In the genomic region with DNA sequence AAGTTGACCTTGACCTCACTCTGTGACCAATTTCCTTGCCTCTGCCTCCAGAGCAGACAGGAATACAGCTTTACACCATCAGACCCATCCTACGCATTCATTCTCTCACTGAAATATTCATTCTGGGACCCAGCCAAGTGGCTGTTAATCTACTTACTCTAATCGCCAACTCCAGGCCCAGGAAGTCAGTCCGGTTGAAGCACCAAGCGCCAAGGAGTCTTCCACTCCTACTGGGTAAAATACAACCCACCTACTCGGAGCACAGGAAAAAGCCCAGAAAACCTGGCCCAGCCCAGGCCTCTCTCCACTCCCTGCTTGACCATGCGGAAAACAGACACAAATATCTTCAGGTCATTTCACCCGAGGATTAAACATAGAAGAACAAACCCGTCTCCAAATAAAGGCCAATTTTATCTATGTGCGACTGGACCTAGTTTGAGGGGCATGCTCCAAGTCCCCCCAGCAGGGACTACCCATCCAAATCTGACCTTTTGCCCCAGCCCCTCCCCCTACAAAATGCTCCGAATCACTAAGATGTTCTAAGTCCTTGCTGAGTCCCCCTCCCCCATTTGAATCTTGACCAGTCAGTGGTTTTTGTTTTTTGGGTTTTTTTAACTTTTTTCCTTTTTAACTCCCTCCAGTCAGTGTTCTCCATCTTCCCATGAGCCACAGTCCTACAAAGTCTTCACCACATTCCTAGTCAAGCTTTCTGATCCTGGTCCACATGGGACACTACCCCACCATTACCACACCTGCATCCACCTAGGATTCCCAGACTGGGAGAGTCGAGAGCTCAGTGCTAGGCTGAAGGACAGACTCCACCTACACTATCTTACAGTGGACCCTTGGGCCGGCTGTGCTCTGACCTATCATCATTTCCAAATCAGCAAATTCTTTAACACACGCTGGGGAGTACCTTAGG, we compare ENCODE assay signal across 11 mouse cellular contexts. TPM values are rescaled to one million over a fixed set of nuclear protein-coding genes. Genes with fewer than 3 reads are reported as not detected.
DNase-seq lines count a peak whose midpoint lies in the region; ATAC-seq and TF ChIP-seq lines count a peak whose summit lies in the region.
"Had no signal": no experiment of that assay in that cellular context is flagged by ENCODE, and none has a peak within 500 bp of the region (broad histone marks: within the 10 kb centered on the region; RNA-seq: fewer than 3 reads in every experiment).

No protein-coding gene starts in this region.

- peak overlapping the region; percentile 56; the same call in 1 of the 2 replicates for H3K27ac ChIP-seq in testis, adult 2 months (ENCODE audit: control insufficient read depth, insufficient read depth, low read depth, low read length)
- H3K27ac ChIP-seq in heart, postnatal 0 days (ENCODE audit: low read depth), result 0 out of 2 replicates have a peak overlapping the region, but pooled peaks have one; percentile 6

- TF ChIP-seq EP300 in heart, postnatal 0 days (IDR thresholded peaks at IDR 0.05; ENCODE audit: low read depth), result no peak

- 49% methylated on average over 13 of the region's 13 CpGs for WGBS in heart, postnatal 0 days

- H3K9me3 ChIP-seq in heart, postnatal 0 days (replicated peaks; ENCODE audit: control insufficient read depth, low read length), result no peaks in the 10 kb centered on the region

- peaks cover 2% of the 10 kb centered on the region; the same call in 1 of the 2 replicates for H3K4me1 ChIP-seq in testis, adult 2 months (ENCODE audit: control insufficient read depth, insufficient read depth, low read length)
- 0 out of 2 replicates have a peak, but pooled peaks cover 14% of the 10 kb centered on the region for H3K4me1 ChIP-seq in heart, postnatal 0 days (ENCODE audit: control insufficient read depth, insufficient read depth)

- no peaks in the 10 kb centered on the region for H3K36me3 ChIP-seq in testis, adult 2 months (ENCODE audit: control insufficient read depth, insufficient read depth, low read length)
- H3K36me3 ChIP-seq in heart, postnatal 0 days (replicated peaks; ENCODE audit: control insufficient read depth, insufficient read depth, low read length), result no peaks in the 10 kb centered on the region

- H3K9ac ChIP-seq in heart, postnatal 0 days (replicated peaks; ENCODE audit: low read depth, low read length), result no peak overlapping the region

- no peak for TF ChIP-seq POLR2A in testis, adult 2 months (IDR thresholded peaks at IDR 0.05; ENCODE audit: control insufficient read depth, low read depth, low read length)

- H3K4me3 ChIP-seq in testis, adult 2 months (ENCODE audit: control insufficient read depth, low read depth, low read length), result no peak overlapping the region
- no peak overlapping the region for H3K4me3 ChIP-seq in heart, postnatal 0 days (ENCODE audit: low read depth, low read length)

- no peak for ATAC-seq in heart, postnatal 0 days (ENCODE audit: insufficient read depth, low read depth)
- ATAC-seq in monocyte, adult 5-6 weeks (replicated peaks; ENCODE audit: insufficient number of reproducible peaks, low FRiP score, low TSS enrichment, poor library complexity, severe bottlenecking), result no peak
- ATAC-seq: Patski had no signal

- TF ChIP-seq CTCF in testis, adult 2 months (IDR thresholded peaks at IDR 0.05; ENCODE audit: control insufficient read depth, insufficient read depth, insufficient replicate concordance, low read depth, low read length), result no peak
- no peak for TF ChIP-seq CTCF in heart, postnatal 0 days (IDR thresholded peaks at IDR 0.05; ENCODE audit: low read depth)

- H3K27me3 ChIP-seq in testis, adult 2 months (ENCODE audit: control insufficient read depth, insufficient read depth, low read length), result no peaks in the 10 kb centered on the region
- no peaks in the 10 kb centered on the region for H3K27me3 ChIP-seq in heart, postnatal 0 days (ENCODE audit: control insufficient read depth, insufficient read depth, low read length)
- H3K27me3 ChIP-seq: Patski had no signal

- DNase-seq in testis, postnatal 10 days (ENCODE audit: low spot score), result no peak
- no peak for DNase-seq in heart, postnatal 0 days (ENCODE audit: low spot score)
- peak; percentile 67 to 79 for DNase-seq in kidney, postnatal 36 days
- peak; percentile 43 for DNase-seq in yolk sac, embryonic 10.5 days (ENCODE audit: low spot score)
- no peak for DNase-seq in thymus, postnatal 4 days
- no peak for DNase-seq in neural tube, embryonic 10.5 days (ENCODE audit: extremely low spot score, low spot score)
- DNase-seq: cerebellum, adult 2 months; lung, adult 18-20 months had no signal

- no peak overlapping the region for H3K4me2 ChIP-seq in heart, postnatal 0 days (ENCODE audit: low read depth, low read length)

RNA-seq across cellular contexts. Expression of a gene that starts 2.1 kb away (rescaled TPM):
- 25.5 and 28.5 TPM in 2 replicates for polyA plus RNA-seq in testis, adult 2 months (2012; rRNA removed)
- 1.3 and 81.7 TPM in 2 replicates for total RNA-seq in heart, postnatal 0 days (2014; rRNA removed; ENCODE audit: low replicate concordance)
- 2.9 and 3.3 TPM in 2 replicates for polyA plus RNA-seq in heart, postnatal 0 days (2015; fragmentation: Nextera tagmentation; extraction: Ambion mirVana)
- total RNA-seq in monocyte, adult 5-6 weeks (2017), result not detected in 3 replicates

RNA-seq across cellular contexts. Expression of a gene that starts 5.0 kb away (rescaled TPM):
- polyA plus RNA-seq in testis, adult 2 months (2012; rRNA removed), result 82.5 and 83.4 TPM in 2 replicates
- total RNA-seq in heart, postnatal 0 days (2014; rRNA removed; ENCODE audit: low replicate concordance), result 45.1 and 51.8 TPM in 2 replicates
- polyA plus RNA-seq in heart, postnatal 0 days (2015; fragmentation: Nextera tagmentation; extraction: Ambion mirVana), result 37.7 and 38.7 TPM in 2 replicates
- 42.5 to 46.2 TPM (median 43.1 TPM) in 3 replicates for total RNA-seq in monocyte, adult 5-6 weeks (2017)

RNA-seq across cellular contexts. Expression of a gene that starts 11.5 kb away (rescaled TPM):
- polyA plus RNA-seq in testis, adult 2 months (2012; rRNA removed), result 2.7 and 3.7 TPM in 2 replicates
- total RNA-seq in heart, postnatal 0 days (2014; rRNA removed; ENCODE audit: low replicate concordance), result 0.77 and 2.6 TPM in 2 replicates
- polyA plus RNA-seq in heart, postnatal 0 days (2015; fragmentation: Nextera tagmentation; extraction: Ambion mirVana), result 0.86 and 1.0 TPM in 2 replicates
- not detected in 3 replicates for total RNA-seq in monocyte, adult 5-6 weeks (2017)
- polyA plus RNA-seq: Patski had no signal

RNA-seq across cellular contexts. Expression of a gene that starts 30.5 kb away (rescaled TPM):
- 27.7 and 37.2 TPM in 2 replicates for polyA plus RNA-seq in testis, adult 2 months (2012; rRNA removed)
- 98.2 and 98.3 TPM in 2 replicates for total RNA-seq in heart, postnatal 0 days (2014; rRNA removed; ENCODE audit: low replicate concordance)
- 45.0 and 47.5 TPM in 2 replicates for polyA plus RNA-seq in heart, postnatal 0 days (2015; fragmentation: Nextera tagmentation; extraction: Ambion mirVana)
- 20.6 to 58.3 TPM (median 31.0 TPM) in 3 replicates for total RNA-seq in monocyte, adult 5-6 weeks (2017)

RNA-seq across cellular contexts. Expression of a gene that starts 37.2 kb away (rescaled TPM):
- polyA plus RNA-seq in testis, adult 2 months (2012; rRNA removed), result 52.2 and 53.8 TPM in 2 replicates
- total RNA-seq in heart, postnatal 0 days (2014; rRNA removed; ENCODE audit: low replicate concordance), result 126 and 174 TPM in 2 replicates
- 149 and 159 TPM in 2 replicates for polyA plus RNA-seq in heart, postnatal 0 days (2015; fragmentation: Nextera tagmentation; extraction: Ambion mirVana)
- 72.2 to 74.2 TPM (median 73.7 TPM) in 3 replicates for total RNA-seq in monocyte, adult 5-6 weeks (2017)

Comparison
In these comparisons a context has a peak if more than half of its experiments do, and no peak if none do; other contexts are left out.
1. DNase-seq: peak in kidney, postnatal 36 days (2 of 2) and yolk sac, embryonic 10.5 days (single experiment); none in testis, postnatal 10 days (single experiment), heart, postnatal 0 days (single experiment), thymus, postnatal 4 days (single experiment) and neural tube, embryonic 10.5 days (single experiment).